Mouse (Mus musculus): ENCODE data around the gene Nfu1.

Gene Nfu1

DNA sequence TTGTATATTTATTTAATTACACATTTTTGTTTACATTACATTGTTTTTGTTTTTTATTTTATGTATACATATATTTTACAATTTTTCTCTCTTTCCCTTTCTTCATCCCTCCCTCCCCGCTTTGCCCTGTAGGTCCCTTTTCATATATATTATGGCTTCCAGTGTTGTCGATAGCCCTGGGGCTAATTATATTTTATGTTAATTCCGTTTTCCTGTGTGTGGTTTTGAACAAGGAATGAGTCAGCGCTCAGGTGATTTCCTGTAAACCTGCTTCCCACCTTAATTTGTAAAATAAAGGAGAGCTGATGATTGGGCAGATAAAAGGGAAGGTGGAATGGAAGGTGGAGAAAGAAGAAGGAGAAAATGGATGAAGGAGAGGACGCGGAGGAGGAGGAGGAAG, at the start of gene Nfu1:
Nfu1 (plus strand) TSS at position 350 of the 400 bp plus-strand sequence.
- DNase-seq (ENCODE audit: low spot score in 2 of 2): no peak

GRCm38 (mm10) chr6:86963987-86964685, 44.9 kb upstream of the Nfu1 start:
- DNase-seq (ENCODE audit: low spot score in 2 of 2): no peak

GRCm38 (mm10) chr6:86967166-86967565, 41.9 kb upstream of the Nfu1 start:
- DNase-seq (ENCODE audit: low spot score in 2 of 2): no peak

DNA sequence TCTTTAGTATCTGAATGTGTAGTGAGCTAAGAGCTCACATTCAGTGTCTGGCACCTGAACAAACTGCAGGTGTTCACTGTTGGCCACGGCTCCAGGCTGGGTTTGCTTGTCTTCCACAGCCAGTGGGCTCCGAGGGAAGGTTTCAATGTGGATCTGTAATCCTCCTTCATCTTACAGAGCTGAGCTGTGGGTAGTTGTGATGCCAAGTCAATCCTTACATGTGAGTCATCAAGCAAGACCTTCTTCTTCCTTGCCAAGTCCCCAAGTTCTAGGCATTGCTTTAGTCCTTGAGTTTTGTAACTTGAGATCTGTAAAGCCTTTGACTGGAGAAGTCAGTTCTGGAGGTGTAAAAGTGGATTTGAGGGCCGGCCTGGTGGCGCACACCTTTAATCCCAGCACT, 35.1 kb upstream of the Nfu1 start:
- DNase-seq (ENCODE audit: low spot score in 2 of 2): no peak

DNA sequence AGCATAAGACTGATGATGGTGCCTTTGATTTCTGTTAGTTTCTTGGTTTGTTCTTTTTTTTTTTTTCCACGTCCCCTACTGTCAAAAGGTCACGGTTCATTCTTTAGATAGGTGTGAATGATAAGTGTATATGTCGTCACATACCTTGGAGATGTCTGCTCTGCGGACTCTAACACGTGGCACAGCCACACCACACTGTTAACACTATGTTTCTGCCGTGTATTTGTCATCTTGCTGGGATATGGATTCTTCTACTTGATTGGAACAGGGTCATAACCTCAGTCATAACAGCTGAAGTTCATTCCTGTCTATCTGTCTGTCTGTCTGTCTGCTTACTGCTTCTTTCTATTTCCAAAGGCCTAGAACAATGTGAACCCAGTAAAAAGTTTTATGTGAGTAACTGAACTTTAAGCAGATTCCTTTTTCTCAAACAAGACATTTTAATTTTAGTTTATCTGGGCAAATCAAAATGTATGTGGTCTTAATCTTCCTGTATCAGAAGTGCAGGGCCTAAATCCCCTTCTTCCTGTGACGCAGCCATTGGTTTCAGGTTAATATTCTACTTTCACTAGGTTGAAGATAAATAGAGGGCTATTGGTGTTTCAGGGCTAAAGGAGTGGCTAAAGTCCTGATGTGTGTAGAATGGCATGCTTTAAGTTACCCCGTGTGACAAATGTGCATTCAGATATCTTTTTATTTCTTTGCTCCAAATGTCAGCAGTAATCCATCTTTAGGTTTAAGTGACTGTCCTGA, 30.7 kb upstream of the Nfu1 start:
- DNase-seq (ENCODE audit: low spot score in 2 of 2): no peak

- DNase-seq (ENCODE audit: low spot score in 2 of 2): no peak
Measured at GRCm38 (mm10) chr6:86978909-86979265, 30.1 kb upstream of the Nfu1 start.

GRCm38 (mm10) chr6:86981206-86981605, 27.8 kb upstream of the Nfu1 start:
- DNase-seq (ENCODE audit: low spot score in 2 of 2): no peak

DNA sequence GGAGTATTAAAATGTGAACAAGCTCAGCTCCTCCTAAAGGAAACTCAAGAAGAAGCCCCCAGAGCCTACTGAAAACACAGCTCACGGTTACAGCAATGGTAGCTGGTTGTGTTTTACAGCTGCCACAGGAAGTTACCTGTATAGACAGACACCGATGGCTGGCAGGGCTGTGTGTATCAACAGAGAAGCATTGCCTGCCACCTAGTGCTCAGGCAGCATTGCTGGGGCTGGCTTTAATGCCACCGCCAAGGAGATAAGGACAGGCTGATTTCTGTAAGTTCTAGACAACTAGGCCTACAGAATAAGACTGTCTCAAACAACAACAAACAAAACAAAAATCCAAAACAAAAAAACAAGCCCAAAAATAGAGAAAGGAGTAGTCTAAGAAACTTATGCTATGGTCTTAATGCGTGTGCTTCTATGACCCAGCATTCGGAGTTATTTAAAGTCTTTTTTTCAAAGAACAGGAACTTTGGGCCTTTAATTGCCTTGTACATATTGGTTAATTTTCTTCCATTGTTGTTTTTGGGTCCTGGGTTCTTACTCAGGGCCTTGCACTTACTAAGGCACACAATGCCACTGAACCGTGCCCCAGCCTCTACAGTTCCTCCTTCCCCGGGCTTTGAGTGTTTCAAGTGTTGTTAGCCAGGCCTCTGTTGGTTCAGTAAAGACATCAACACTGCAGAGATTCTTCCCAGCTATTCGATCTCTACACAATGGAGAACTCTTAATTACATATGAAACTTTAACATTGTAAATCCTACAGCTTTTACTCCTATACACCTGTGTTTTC, 23.5 kb upstream of the Nfu1 start:
- DNase-seq (ENCODE audit: low spot score in 2 of 2): no peak

- no peak for DNase-seq (ENCODE audit: low spot score in 2 of 2)
Measured at GRCm38 (mm10) chr6:86989576-86989975, 19.5 kb upstream of the Nfu1 start.

GRCm38 (mm10) chr6:86991041-86991440, 18.0 kb upstream of the Nfu1 start:
- no peak for DNase-seq (ENCODE audit: low spot score in 2 of 2)

DNA sequence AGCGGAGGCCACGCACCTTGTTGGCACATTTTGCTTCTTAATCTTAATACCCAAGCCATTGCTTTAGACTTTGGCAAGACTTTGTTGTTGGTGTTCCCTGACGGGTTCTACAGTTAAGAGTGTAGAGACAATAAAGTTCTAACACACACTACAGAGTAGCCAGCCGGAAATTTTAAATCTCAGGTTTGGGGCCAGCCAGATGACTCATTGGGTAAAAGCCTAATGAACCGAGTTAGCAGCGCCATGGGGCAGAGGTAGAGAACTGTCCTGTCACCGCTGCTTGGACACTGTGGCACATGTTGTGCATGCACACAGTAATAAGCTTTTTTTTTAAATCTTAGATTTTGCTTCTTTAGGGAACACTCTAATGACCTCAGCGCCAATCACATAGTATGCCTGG, 16.7 kb upstream of the Nfu1 start:
- no peak for DNase-seq (ENCODE audit: low spot score in 2 of 2)

DNA sequence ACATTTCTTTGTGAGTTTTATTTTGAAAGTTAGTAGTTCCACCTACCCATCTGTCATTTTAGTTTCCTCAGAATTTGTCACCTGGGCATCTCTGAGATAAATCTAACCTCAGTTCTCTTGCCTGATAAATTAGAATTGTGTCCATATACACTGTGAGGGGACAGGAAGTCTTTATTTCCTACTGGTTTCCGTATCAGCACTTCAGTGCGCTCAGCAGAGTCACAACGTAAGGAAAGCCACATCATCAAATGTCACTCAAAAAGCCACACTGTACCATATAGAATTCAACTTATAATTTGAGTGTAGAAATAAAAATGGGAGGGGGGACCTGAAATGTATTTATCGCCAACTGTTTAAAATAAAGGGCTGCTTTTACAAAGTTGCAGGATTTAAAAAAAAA, 14.8 kb upstream of the Nfu1 start:
- DNase-seq (ENCODE audit: low spot score in 2 of 2): no peak

GRCm38 (mm10) chr6:86996629-86997307, 12.3 kb upstream of the Nfu1 start:
- DNase-seq (ENCODE audit: low spot score in 2 of 2): no peak

GRCm38 (mm10) chr6:86997360-86997759, 11.7 kb upstream of the Nfu1 start:
- no peak for DNase-seq (ENCODE audit: low spot score in 2 of 2)

GRCm38 (mm10) chr6:87001995-87002394, 7.0 kb upstream of the Nfu1 start:
- no peak for DNase-seq (ENCODE audit: low spot score in 2 of 2)

GRCm38 (mm10) chr6:87002521-87003055, 6.4 kb upstream of the Nfu1 start:
- DNase-seq (ENCODE audit: low spot score in 2 of 2): peak; percentile 57 to 76

- no peak for DNase-seq (ENCODE audit: low spot score in 2 of 2)
Measured at GRCm38 (mm10) chr6:87004099-87004498, 4.9 kb upstream of the Nfu1 start.

DNA sequence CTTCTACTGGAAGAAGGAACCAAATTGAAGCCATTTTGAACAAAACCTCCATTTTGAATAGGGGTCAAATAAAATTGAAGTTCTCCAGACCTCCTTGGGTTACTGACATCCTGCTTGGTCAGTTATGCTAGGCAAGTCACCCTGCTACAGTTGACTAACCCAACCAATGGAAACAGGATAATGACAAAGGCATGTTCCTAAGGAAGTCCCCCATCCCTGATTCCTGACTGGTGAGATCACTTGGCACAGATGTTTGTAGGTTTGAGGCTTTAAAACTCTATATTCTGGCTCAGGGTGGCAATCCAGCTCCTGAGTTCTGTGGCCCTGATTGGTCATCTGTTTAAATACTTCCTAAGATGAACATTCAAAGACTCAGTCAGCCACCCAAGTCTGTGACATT, 3.5 kb upstream of the Nfu1 start:
- DNase-seq (ENCODE audit: low spot score in 2 of 2): no peak

- DNase-seq (ENCODE audit: low spot score in 2 of 2): peak; percentile 92 to 93
Measured at GRCm38 (mm10) chr6:87009692-87010328, 774 bp downstream of the Nfu1 start.

DNA sequence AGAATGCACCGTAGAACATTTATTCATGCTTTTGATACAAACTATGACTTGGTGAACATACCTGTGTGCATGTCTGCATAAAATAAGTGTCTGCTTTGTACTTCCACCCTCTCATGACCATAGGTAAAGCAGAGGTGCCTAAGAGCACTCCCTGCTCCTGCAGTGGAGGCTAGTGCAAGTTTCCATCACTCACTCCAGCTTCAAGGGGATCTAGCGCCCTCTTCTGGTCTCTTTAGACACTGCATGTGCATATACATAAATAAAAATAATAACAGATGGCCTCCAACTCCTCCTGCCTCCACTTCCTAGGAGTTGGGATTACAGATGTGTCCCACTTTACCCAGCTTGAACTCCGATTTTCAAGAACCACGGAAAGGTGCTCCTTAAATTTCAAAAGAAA, 7.9 kb downstream of the Nfu1 start:
- no peak for DNase-seq (ENCODE audit: low spot score in 2 of 2)

DNA sequence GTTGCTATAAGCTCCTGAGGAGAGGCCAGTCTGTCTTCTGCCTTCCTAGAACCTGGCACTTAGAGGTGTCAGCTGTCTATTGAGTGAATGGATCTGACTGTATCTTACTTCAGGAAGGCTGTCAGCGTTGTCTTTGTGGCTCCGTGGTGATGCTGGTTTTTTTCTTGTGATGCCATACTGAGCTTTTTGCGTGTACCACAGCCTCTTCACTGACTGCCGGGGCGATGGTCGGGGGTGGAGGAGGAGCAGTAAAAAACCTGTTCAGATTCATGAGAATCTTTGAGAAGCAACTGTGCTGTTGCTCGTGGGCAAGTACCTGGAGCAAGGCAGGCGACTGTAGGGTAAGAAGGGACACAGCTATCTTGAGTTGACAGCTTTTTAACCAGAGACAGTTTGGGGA, 9.8 kb downstream of the Nfu1 start:
- no peak for DNase-seq (ENCODE audit: low spot score in 2 of 2)
